ENCODE assay signal across 19 mouse cellular contexts in genomic region chr19:3942315-3942714, GRCm38 (mm10). TPM values are rescaled to one million over a fixed set of nuclear protein-coding genes. Genes with fewer than 3 reads are reported as not detected.
"Had no signal": no experiment of that assay in that cellular context is flagged by ENCODE, and none has a peak within 500 bp of the region (broad histone marks: within the 10 kb centered on the region; RNA-seq: fewer than 3 reads in every experiment).

No protein-coding gene starts in this region.

- H3K4me2 ChIP-seq: lung, embryonic 14.5 days; neural tube, embryonic 13.5 days had no signal

- H3K9me3 ChIP-seq: limb, embryonic 10.5 days; liver, embryonic 15.5 days; midbrain, embryonic 10.5 days; neural tube, embryonic 13.5 days had no signal

- H3K27me3 ChIP-seq: liver, embryonic 15.5 days had no signal

- DNase-seq: kidney, adult 11 months; kidney, postnatal 14 days; lung, postnatal 10 days; lung, postnatal 4 days; midbrain, embryonic 14.5 days; right cerebral cortex, postnatal 14 days; thymus, adult 2 months; thymus, postnatal 25 days had no signal

- H3K4me1 ChIP-seq: neural tube, embryonic 13.5 days had no signal

- H3K27ac ChIP-seq: limb, embryonic 10.5 days; liver, embryonic 15.5 days; midbrain, embryonic 10.5 days; neural tube, embryonic 13.5 days had no signal

- H3K4me3 ChIP-seq: midbrain, embryonic 10.5 days; neural tube, embryonic 13.5 days had no signal

- H3K9ac ChIP-seq: liver, embryonic 15.5 days; lung, embryonic 14.5 days; neural tube, embryonic 13.5 days had no signal

- H3K36me3 ChIP-seq: limb, embryonic 10.5 days; liver, embryonic 15.5 days; midbrain, embryonic 10.5 days; neural tube, embryonic 13.5 days had no signal

RNA-seq across cellular contexts. Expression of gene Aldh3b3, which starts 16.1 kb away (rescaled TPM):
- total RNA-seq: layer of hippocampus, adult 8-10 months; layer of hippocampus, postnatal 14 days; left cerebral cortex, postnatal 10 days had no signal
- polyA plus RNA-seq: intestine, embryonic 14.5 days; kidney, embryonic 14.5 days; limb, embryonic 10.5 days; lung, embryonic 14.5 days; midbrain, embryonic 10.5 days; midbrain, embryonic 14.5 days; neural tube, embryonic 13.5 days; small intestine, adult 2 months had no signal
